Mouse (Mus musculus) A20 (cell line): ENCODE measurements at regions not wholly inside any gene's neighbourhood (a gene's known extent, or its start where the extent isn't known, plus 50 kb on each side); places are given as distances from the start of the nearest gene placed in this dataset.
"Not testable (repeated sequence)": the region's sequence is repeated elsewhere in the genome, so short reads cannot be mapped to it uniquely, and the experiment has no call there.

ENCODE experiments used
- DNase-seq: peaks from one replicate; pipeline ENCODE4 v3.0.0-alpha.2; 2011; ENCODE audit warnings: low read depth, low spot score

- no peak for DNase-seq
Measured at GRCm38 (mm10) chr7:61615156-61615555, 731.2 kb upstream of the Ndn start.

GRCm38 (mm10) chr7:61644893-61645545, 701.4 kb upstream of the Ndn start:
- no peak for DNase-seq

GRCm38 (mm10) chr7:61658086-61658485, 688.3 kb upstream of the Ndn start:
- DNase-seq: no peak

GRCm38 (mm10) chr7:61683080-61683479, 663.3 kb upstream of the Ndn start:
- no peak for DNase-seq

- DNase-seq: no peak
Measured at GRCm38 (mm10) chr7:61685052-61685655, 661.2 kb upstream of the Ndn start.

- peak; percentile 52 for DNase-seq
Measured at GRCm38 (mm10) chr7:61726149-61726548, 620.2 kb upstream of the Ndn start.

GRCm38 (mm10) chr7:61737511-61737910, 608.9 kb upstream of the Ndn start:
- DNase-seq: no peak

- not testable (repeated sequence) for DNase-seq
Measured at GRCm38 (mm10) chr7:61739336-61739735, 607.0 kb upstream of the Ndn start.

GRCm38 (mm10) chr7:61769826-61770225, 576.5 kb upstream of the Ndn start:
- DNase-seq: peak; percentile 23

- DNase-seq: no peak
Measured at GRCm38 (mm10) chr7:61790113-61790796, 556.1 kb upstream of the Ndn start.

GRCm38 (mm10) chr7:61836827-61837226, 509.5 kb upstream of the Ndn start:
- no peak for DNase-seq

- DNase-seq: no peak
Measured at GRCm38 (mm10) chr7:61837240-61837639, 509.1 kb upstream of the Ndn start.

- DNase-seq: no peak
Measured at GRCm38 (mm10) chr7:61851949-61852348, 494.4 kb upstream of the Ndn start.

GRCm38 (mm10) chr7:61864517-61864916, 481.9 kb upstream of the Ndn start:
- DNase-seq: no peak

GRCm38 (mm10) chr7:61866376-61866775, 480.0 kb upstream of the Ndn start:
- no peak for DNase-seq

- DNase-seq: no peak
Measured at GRCm38 (mm10) chr7:61876220-61876619, 470.1 kb upstream of the Ndn start.

GRCm38 (mm10) chr7:61877311-61878065, 468.9 kb upstream of the Ndn start:
- no peak for DNase-seq

GRCm38 (mm10) chr7:61878095-61878494, 468.3 kb upstream of the Ndn start:
- no peak for DNase-seq

- DNase-seq: no peak
Measured at GRCm38 (mm10) chr7:61878585-61878984, 467.8 kb upstream of the Ndn start.
